Mouse (Mus musculus) adrenal gland, adult 8-10 months (tissue): ENCODE data around the gene Fgd2. TPM values are rescaled to one million over a fixed set of nuclear protein-coding genes. Genes with fewer than 3 reads are reported as not detected.

ENCODE experiments used
- DNase-seq: peaks from one replicate; pipeline ENCODE4 v3.0.0; 2022
- total RNA-seq, 4 experiments: library from RNA; stranded (reverse); gene quantifications; 2 replicates each; pipeline ENCODE4 v1.2.4; 2022

The Fgd2 gene
- total RNA-seq, 4 experiments from 2014 or later, result 2.1 to 11.1 (median 6.9) TPM

GRCm38 (mm10) chr17:29428213-29428612 lies 67.5 kb downstream of the Fgd2 start:
- no peak for DNase-seq

- no peak for DNase-seq
Observed at GRCm38 (mm10) chr17:29428826-29429225, 68.1 kb downstream of the Fgd2 start.

Other genes starting within 250 kb of the Fgd2 start
- gene Rab44, start 246.8 kb upstream of the Fgd2 start, total RNA-seq, result under 1 TPM; 0.15 to 0.87 (median 0.39) TPM
- gene Cpne5, start 122.7 kb upstream of the Fgd2 start, total RNA-seq, result under 1 TPM; 0.22 to 0.52 (median 0.37) TPM
- 10 to 100 TPM; 24.3 to 27.2 (median 25.8) TPM for gene Ppil1, start 96.7 kb upstream of the Fgd2 start, total RNA-seq
- gene BC004004, start 92.1 kb upstream of the Fgd2 start, total RNA-seq, result 100 to 1,000 TPM in 3 of 4 experiments, 10 to 100 TPM in 1; 96.9 to 138 (median 122) TPM
- 10 to 100 TPM in 3 of 4 experiments, 1 to 10 TPM in 1; 9.0 to 16.7 (median 14.0) TPM for gene Pi16, start 43.2 kb upstream of the Fgd2 start, total RNA-seq
- gene Mtch1, start 13.0 kb upstream of the Fgd2 start, total RNA-seq, result 100 to 1,000 TPM; 236 to 274 (median 253) TPM
- 100 to 1,000 TPM in 1 of 4 experiments, 10 to 100 TPM in 3; 55.1 to 168 (median 83.0) TPM for gene Pim1, start 129.8 kb downstream of the Fgd2 start, total RNA-seq
- gene Gm17657, start 188.7 kb downstream of the Fgd2 start, total RNA-seq, result not detected
- 10 to 100 TPM; 23.9 to 40.4 (median 32.0) TPM for gene Tbc1d22b, start 188.9 kb downstream of the Fgd2 start, total RNA-seq
- gene Tmem217, start 191.5 kb downstream of the Fgd2 start, total RNA-seq, result under 1 TPM in 1 of 4 experiments, not detected in 3; 0.26 TPM